Comparison of ENCODE assay signal across 8 mouse cellular contexts in genomic region chr15:84987874-84988825, GRCm38 (mm10). TPM values are rescaled to one million over a fixed set of nuclear protein-coding genes. Genes with fewer than 3 reads are reported as not detected.
DNase-seq lines count a peak whose midpoint lies in the region; ATAC-seq and TF ChIP-seq lines count a peak whose summit lies in the region.

Gene 5031439G07Rik, minus strand, starts transcription at chr15:84988551.

- H3K27me3 ChIP-seq in hindbrain, embryonic 15.5 days: no peaks in the 10 kb centered on the region

- H3K9ac ChIP-seq in hindbrain, embryonic 15.5 days: peak within 1 kb of the TSS; percentile 94

- H3K4me3 ChIP-seq in hindbrain, embryonic 15.5 days: peak within 1 kb of the TSS; percentile 93
- H3K4me3 ChIP-seq in left cerebral cortex, adult 2 months: peak within 1 kb of the TSS; percentile 92

- peak within 1 kb of the TSS; percentile 78 for H3K27ac ChIP-seq in hindbrain, embryonic 15.5 days (replicated peaks)
- peak within 1 kb of the TSS; percentile 89 for H3K27ac ChIP-seq in left cerebral cortex, adult 2 months

- intact Hi-C loops in left cerebral cortex, adult 2 months (cut with DNase I): loop anchor here (2.0 kb wide), 1 partner anchor 27 kb away; no protein-coding TSS in a partner anchor

- no peaks in the 10 kb centered on the region for H3K9me3 ChIP-seq in hindbrain, embryonic 15.5 days

- 2% methylated on average over 51 of the region's 59 CpGs for WGBS in hindbrain, embryonic 15.5 days

- H3K36me3 ChIP-seq in hindbrain, embryonic 15.5 days: no peaks in the 10 kb centered on the region

- peaks cover 46% of the 10 kb centered on the region for H3K4me1 ChIP-seq in hindbrain, embryonic 15.5 days (replicated peaks)

- no peak; the same call in none of the 2 replicates for TF ChIP-seq CTCF in left cerebral cortex, adult 2 months (IDR thresholded peaks at IDR 0.05)

- DNase-seq in T-cell, adult 2 months (ENCODE audit: low spot score): peak; percentile 88
- peak; percentile 87 to 93 for DNase-seq in cerebellum, postnatal 25 days
- DNase-seq in frontal cortex, postnatal 36 days (ENCODE audit: low spot score in 2 of 2): peak; percentile 84 to 86
- DNase-seq in left cerebral cortex, adult 2 months (ENCODE audit: extremely low spot score in 1 of 2, low spot score in 2 of 2): peak; percentile 78 to 85
- DNase-seq in right cerebral cortex, adult 2 months (ENCODE audit: low spot score in 2 of 2): peak; percentile 81 to 87
- DNase-seq in urinary bladder, postnatal 14 days (ENCODE audit: low spot score): peak; percentile 93

- peak; percentile 90 for ATAC-seq in hindbrain, embryonic 15.5 days (ENCODE audit: low FRiP score, low read depth)
- ATAC-seq in megakaryocyte, adult 5-6 weeks (ENCODE audit: poor library complexity, severe bottlenecking): peak; percentile 86

- H3K4me2 ChIP-seq in hindbrain, embryonic 15.5 days: peak within 1 kb of the TSS; percentile 78

RNA-seq across cellular contexts. Expression of gene 5031439G07Rik, which starts in this region (rescaled TPM):
- polyA plus RNA-seq in hindbrain, embryonic 15.5 days (2015; fragmentation: Nextera tagmentation; extraction: Ambion mirVana): 39.3 and 43.6 TPM in 2 replicates
- 10 to 100 TPM; 72.8 to 94.8 TPM for total RNA-seq in left cerebral cortex, adult 2 months (2021)
- 48.7 and 48.8 TPM in 2 replicates for total RNA-seq in megakaryocyte, adult 5-6 weeks (2015)
- 65.3 and 73.5 TPM in 2 replicates for total RNA-seq in megakaryocyte, adult 5-6 weeks (2017)

Comparison
In these comparisons a context has a peak if more than half of its experiments do, and no peak if none do; other contexts are left out.
1. Peak in every context shown above with its lines: DNase-seq, ATAC-seq, H3K4me3 ChIP-seq and H3K27ac ChIP-seq.